Mouse (Mus musculus) MEL-GATA-1-ER (cell line): ENCODE results near the gene Olfr212.
"Not testable (repeated sequence)": the region's sequence is repeated elsewhere in the genome, so short reads cannot be mapped to it uniquely, and the experiment has no call there.

Experiments
- DNase-seq: peaks from one replicate; pipeline ENCODE4 v3.0.0-alpha.2; 2012; ENCODE audit warnings: low read depth; ENCODE audit errors: extremely low read depth

The Olfr212 gene

GRCm38 (mm10) chr6:116506302-116507003 is at the start of gene Olfr212:
Olfr212 (plus strand) TSS chr6:116506516.
- not testable (repeated sequence) for DNase-seq

GRCm38 (mm10) chr6:116458728-116459127 is 47.6 kb upstream of the Olfr212 start:
- peak; percentile 82 for DNase-seq

GRCm38 (mm10) chr6:116459232-116459631 is 47.1 kb upstream of the Olfr212 start:
- DNase-seq: peak; percentile 52

GRCm38 (mm10) chr6:116460544-116461283 is 45.6 kb upstream of the Olfr212 start, which contains the start of gene Alox5:
Alox5 (minus strand) TSS chr6:116461178.
- no peak for DNase-seq

GRCm38 (mm10) chr6:116468081-116468480 is 38.2 kb upstream of the Olfr212 start:
- DNase-seq: no peak

GRCm38 (mm10) chr6:116485081-116485480 is 21.2 kb upstream of the Olfr212 start:
- DNase-seq: no peak

- DNase-seq: no peak
Measured at GRCm38 (mm10) chr6:116486833-116487232, 19.5 kb upstream of the Olfr212 start.

- DNase-seq: no peak
Measured at GRCm38 (mm10) chr6:116488791-116489190, 17.5 kb upstream of the Olfr212 start, which contains the start of gene Olfr211. Olfr211 (plus strand) TSS chr6:116489091.

- DNase-seq: no peak
Measured at GRCm38 (mm10) chr6:116493742-116494141, 12.6 kb upstream of the Olfr212 start.

GRCm38 (mm10) chr6:116495960-116496359 is 10.4 kb upstream of the Olfr212 start:
- no peak for DNase-seq

- DNase-seq: no peak
Measured at GRCm38 (mm10) chr6:116514832-116515231, 8.5 kb downstream of the Olfr212 start.

GRCm38 (mm10) chr6:116538156-116538555 is 31.8 kb downstream of the Olfr212 start, which contains the start of gene Olfr213:
Olfr213 (plus strand) TSS chr6:116538456.
- no peak for DNase-seq

- DNase-seq: peak; percentile 3
Measured at GRCm38 (mm10) chr6:116542500-116542899, 36.2 kb downstream of the Olfr212 start.

GRCm38 (mm10) chr6:116550841-116551240 is 44.5 kb downstream of the Olfr212 start, which contains the start of gene Gm5580:
Gm5580 (plus strand) TSS chr6:116551141.
- DNase-seq: not testable (repeated sequence)

GRCm38 (mm10) chr6:116553935-116554334 is 47.6 kb downstream of the Olfr212 start, which contains the start of gene Olfr214:
Olfr214 (plus strand) TSS chr6:116554235.
- DNase-seq: no peak

- no peak for DNase-seq
Measured at GRCm38 (mm10) chr6:116554952-116555351, 48.6 kb downstream of the Olfr212 start.
